Mouse (Mus musculus) embryo, embryonic 10 days (tissue): Measurements from ENCODE around the gene Cdc42ep2.

Experiments used
- DNase-seq: peaks from one replicate; pipeline ENCODE4 v3.0.0-alpha.2; 2015; ENCODE audit warnings: low spot score

Gene Cdc42ep2

GRCm38 (mm10) chr19:5940656-5941055 lies 16.0 kb upstream of the Cdc42ep2 start:
- no peak for DNase-seq

GRCm38 (mm10) chr19:5940173-5940572 lies 15.6 kb upstream of the Cdc42ep2 start:
- no peak for DNase-seq

GRCm38 (mm10) chr19:5939715-5940114 lies 15.1 kb upstream of the Cdc42ep2 start:
- no peak for DNase-seq

- no peak for DNase-seq
These were observed 13.9 kb upstream of the Cdc42ep2 start for GRCm38 (mm10) chr19:5938516-5938915.

- no peak for DNase-seq
These were observed 13.3 kb upstream of the Cdc42ep2 start for GRCm38 (mm10) chr19:5937836-5938406.

GRCm38 (mm10) chr19:5937095-5937835 lies 12.6 kb upstream of the Cdc42ep2 start:
- DNase-seq: no peak

GRCm38 (mm10) chr19:5935691-5936090 lies 11.1 kb upstream of the Cdc42ep2 start:
- no peak for DNase-seq

- peak; percentile 44 for DNase-seq
These were observed 10.7 kb upstream of the Cdc42ep2 start for GRCm38 (mm10) chr19:5935266-5935665.

- no peak for DNase-seq
These were observed 5.3 kb upstream of the Cdc42ep2 start for GRCm38 (mm10) chr19:5929634-5930596.

GRCm38 (mm10) chr19:5928546-5928945 lies 3.9 kb upstream of the Cdc42ep2 start:
- DNase-seq: no peak

- no peak for DNase-seq
These were observed 3.5 kb upstream of the Cdc42ep2 start for GRCm38 (mm10) chr19:5928104-5928503.

GRCm38 (mm10) chr19:5927532-5927931 lies 2.9 kb upstream of the Cdc42ep2 start:
- DNase-seq: no peak

- no peak for DNase-seq
These were observed 2.4 kb upstream of the Cdc42ep2 start for GRCm38 (mm10) chr19:5927026-5927425.

- DNase-seq: no peak
These were observed 767 bp upstream of the Cdc42ep2 start for GRCm38 (mm10) chr19:5925311-5925855.

GRCm38 (mm10) chr19:5923990-5924712 lies 465 bp downstream of the Cdc42ep2 start:
- DNase-seq: peak; percentile 97

- DNase-seq: no peak
These were observed 1.7 kb downstream of the Cdc42ep2 start for GRCm38 (mm10) chr19:5922963-5923362.

- DNase-seq: no peak
These were observed 2.3 kb downstream of the Cdc42ep2 start for GRCm38 (mm10) chr19:5922119-5922942.

GRCm38 (mm10) chr19:5921715-5922114 lies 2.9 kb downstream of the Cdc42ep2 start:
- DNase-seq: peak; percentile 44

- DNase-seq: no peak
These were observed 11.5 kb downstream of the Cdc42ep2 start, which contains the start of gene Dpf2 for GRCm38 (mm10) chr19:5913007-5913719. Dpf2 (minus strand) TSS chr19:5913010.
